Mouse (Mus musculus) adrenal gland, postnatal 36 days (tissue): ENCODE data around the gene A930009A15Rik. TPM values are rescaled to one million over a fixed set of nuclear protein-coding genes. Genes with fewer than 3 reads are reported as not detected.

ENCODE experiments used
- DNase-seq, 2 experiments: peaks; one replicate each; pipeline ENCODE4 v3.0.0; 2021; ENCODE audit warnings: mixed read lengths in 1 of 2
- total RNA-seq, 2 experiments: library from RNA; stranded (reverse); gene quantifications; 2 replicates each; pipeline ENCODE4 v1.2.3; 2021

The A930009A15Rik gene
- total RNA-seq, 2 experiments from 2014 or later, result not detected

- DNase-seq, result no peak
These were observed 9.7 kb downstream of the A930009A15Rik start for GRCm38 (mm10) chr10:115579494-115579893.

GRCm38 (mm10) chr10:115581971-115582370, 12.2 kb downstream of the A930009A15Rik start:
- no peak for DNase-seq

- DNase-seq, result no peak
These were observed 13.3 kb downstream of the A930009A15Rik start for GRCm38 (mm10) chr10:115583071-115583470.

GRCm38 (mm10) chr10:115584656-115585055, 14.9 kb downstream of the A930009A15Rik start:
- no peak for DNase-seq

GRCm38 (mm10) chr10:115585491-115586245, 15.9 kb downstream of the A930009A15Rik start:
- no peak for DNase-seq

GRCm38 (mm10) chr10:115586246-115587231, 16.8 kb downstream of the A930009A15Rik start:
- DNase-seq, result peak; percentile 20 to 23

GRCm38 (mm10) chr10:115587301-115587969, 17.6 kb downstream of the A930009A15Rik start, which contains the start of gene Lgr5:
Gene Lgr5 (minus strand): TSS chr10:115587780.
- peak; percentile 72 to 74 for DNase-seq

GRCm38 (mm10) chr10:115587979-115588378, 18.2 kb downstream of the A930009A15Rik start:
- DNase-seq, result no peak

GRCm38 (mm10) chr10:115593221-115593620, 23.4 kb downstream of the A930009A15Rik start:
- DNase-seq, result no peak

GRCm38 (mm10) chr10:115593651-115594050, 23.9 kb downstream of the A930009A15Rik start:
- DNase-seq, result no peak

GRCm38 (mm10) chr10:115595748-115596147, 26.0 kb downstream of the A930009A15Rik start:
- DNase-seq, result no peak

- DNase-seq, result peak; percentile 2 to 32
These were observed 47.9 kb downstream of the A930009A15Rik start for GRCm38 (mm10) chr10:115617456-115618287.

- DNase-seq, result no peak
These were observed 48.6 kb downstream of the A930009A15Rik start for GRCm38 (mm10) chr10:115618288-115618856.

GRCm38 (mm10) chr10:115623481-115623880, 53.7 kb downstream of the A930009A15Rik start:
- DNase-seq, result no peak

GRCm38 (mm10) chr10:115623956-115624671, 54.3 kb downstream of the A930009A15Rik start:
- DNase-seq, result peak in 1 of 2 experiments; percentile 1

- DNase-seq, result no peak
These were observed 55.2 kb downstream of the A930009A15Rik start for GRCm38 (mm10) chr10:115624957-115625356.

- DNase-seq, result no peak
These were observed 56.9 kb downstream of the A930009A15Rik start for GRCm38 (mm10) chr10:115626678-115627077.
